Mouse (Mus musculus): ENCODE data around the gene Bag5.

Bag5 gene

DNA sequence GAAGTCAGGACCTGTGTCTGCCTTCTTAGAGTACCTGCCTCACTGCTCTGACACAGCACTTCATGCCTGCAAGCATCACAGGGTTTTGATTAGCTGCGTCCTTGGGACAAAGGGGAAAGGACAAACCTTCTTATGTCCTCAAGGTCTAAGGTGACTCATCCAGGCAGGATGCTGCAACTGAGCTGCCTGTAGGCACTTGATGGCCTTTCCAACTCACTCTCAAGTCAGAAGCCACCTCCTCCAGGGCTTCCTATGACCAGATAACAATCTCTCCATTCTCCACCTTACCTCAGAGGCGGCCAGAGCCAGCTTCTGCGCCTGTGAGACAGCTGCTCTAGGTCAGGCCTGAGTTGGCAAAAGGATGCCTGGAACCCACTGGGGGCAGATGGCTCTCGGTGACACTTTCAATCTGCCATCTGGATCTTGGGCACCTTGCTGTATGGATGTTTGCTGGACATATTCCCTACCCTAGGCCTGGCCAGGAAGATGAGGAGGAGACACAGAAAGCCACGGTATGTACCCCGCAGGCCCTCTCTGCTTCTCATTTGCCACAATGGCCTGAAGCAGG is 14.6 kb downstream of the Bag5 start:
- no peak for DNase-seq (ENCODE audit: low read depth, low spot score)

DNA sequence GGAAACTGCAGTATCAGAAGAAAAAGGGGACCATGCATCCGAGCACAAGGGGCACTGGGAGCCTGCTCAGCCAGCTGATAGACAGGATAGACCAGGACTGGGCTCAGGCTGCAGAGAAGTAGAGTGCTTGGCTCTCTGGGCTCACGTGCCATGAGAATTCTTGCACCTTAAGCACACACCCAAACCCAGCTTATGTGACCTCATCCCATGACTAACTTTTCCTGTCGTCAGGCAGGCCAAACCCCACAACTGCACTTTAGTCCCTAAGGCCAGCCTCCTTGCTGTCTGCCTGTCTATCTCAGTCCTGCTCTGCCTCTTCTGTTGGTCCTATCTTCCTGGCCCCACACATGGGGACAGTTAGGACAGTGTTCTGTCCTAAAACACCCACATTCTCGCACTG is 15.3 kb downstream of the Bag5 start:
- no peak for DNase-seq (ENCODE audit: low read depth, low spot score)

DNA sequence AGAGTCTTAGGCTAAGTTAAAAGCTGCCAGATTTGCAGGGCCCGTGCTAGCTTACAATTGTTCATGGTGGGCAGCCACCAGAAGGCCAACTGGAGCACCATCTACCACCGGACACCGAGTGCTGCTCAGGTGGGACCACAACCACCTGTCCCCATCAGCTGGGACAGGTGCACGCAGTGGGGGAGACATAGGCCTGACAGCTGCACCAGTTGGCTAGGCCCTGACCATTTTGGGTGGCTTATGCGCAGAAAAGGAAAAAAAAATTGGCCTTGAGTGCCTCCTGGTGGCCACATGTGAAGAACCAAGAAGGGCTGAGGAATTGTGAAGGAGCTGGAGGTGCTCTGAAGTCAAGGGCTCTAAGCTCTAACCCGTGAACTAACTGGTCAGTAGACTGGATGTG is 16.8 kb downstream of the Bag5 start:
- peak; percentile 86 for DNase-seq (ENCODE audit: low read depth, low spot score)

DNA sequence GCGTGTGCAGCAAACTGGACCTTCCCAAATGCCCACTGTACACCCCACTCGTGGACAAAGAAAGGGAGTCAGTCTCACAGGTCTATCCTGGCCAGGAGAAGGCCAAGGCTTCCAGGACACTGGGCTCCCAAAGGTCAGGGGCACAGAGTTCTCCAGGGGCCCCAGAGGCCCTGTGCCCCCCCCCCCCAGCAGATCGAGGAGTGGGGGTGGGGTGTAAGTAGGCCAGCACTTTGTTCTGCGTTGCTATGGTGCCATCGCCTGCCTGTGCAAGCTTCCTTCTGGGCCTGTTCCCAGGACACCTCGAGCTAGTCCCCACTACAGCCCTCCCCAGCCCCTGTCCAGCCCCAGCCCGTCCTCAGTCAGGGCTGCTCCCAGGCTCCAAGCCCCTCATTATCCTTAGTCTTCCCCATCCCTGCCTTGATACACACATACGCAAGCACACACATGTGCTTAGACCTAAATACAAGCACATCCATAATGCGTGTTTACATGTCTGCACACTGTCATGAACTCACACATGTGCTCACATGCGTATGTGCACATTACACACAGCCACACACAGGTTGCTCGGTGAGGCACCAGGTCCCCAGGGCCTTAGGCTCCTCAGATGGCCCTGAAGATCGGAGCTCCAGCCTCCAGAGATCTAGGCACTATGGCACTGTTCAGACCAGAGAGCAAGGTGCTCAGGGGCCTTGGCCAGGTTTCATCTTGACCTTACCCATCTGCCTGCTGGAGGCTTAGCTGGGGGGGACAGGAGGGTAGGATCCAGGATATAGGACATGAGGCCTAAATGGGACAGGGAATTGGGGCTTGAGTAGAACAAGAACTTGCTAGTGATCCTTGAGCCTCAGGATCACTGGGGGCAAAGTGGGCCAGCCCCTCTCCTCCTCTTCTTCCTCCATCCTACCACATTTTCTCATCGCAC is 17.9 kb downstream of the Bag5 start:
- no peak for DNase-seq (ENCODE audit: low read depth, low spot score)

DNA sequence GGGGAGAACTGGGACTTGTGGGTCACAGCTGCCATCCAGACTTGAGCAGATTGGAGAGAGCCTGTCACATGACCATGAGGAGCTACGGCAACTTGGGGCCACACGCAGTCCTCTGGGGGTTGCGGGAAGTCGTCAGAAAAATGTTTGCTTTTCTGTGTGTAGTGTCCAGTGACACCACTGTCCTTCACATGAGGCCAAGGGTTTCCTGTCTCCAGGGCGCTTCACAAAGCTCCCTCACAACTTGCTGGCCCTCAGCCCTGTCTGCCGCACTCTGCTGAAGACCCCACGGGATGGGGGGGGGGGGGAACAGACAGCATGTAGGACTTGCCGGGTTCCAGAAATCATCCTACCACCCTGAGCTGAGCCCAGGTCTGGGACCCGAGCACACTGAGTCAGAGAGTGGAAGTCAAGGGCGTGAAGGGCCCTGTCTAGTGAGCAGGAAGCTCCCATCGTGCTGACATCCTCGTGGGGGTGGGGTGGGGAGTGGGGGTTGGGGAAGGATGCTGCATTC is 18.7 kb downstream of the Bag5 start:
- no peak for DNase-seq (ENCODE audit: low read depth, low spot score)

DNA sequence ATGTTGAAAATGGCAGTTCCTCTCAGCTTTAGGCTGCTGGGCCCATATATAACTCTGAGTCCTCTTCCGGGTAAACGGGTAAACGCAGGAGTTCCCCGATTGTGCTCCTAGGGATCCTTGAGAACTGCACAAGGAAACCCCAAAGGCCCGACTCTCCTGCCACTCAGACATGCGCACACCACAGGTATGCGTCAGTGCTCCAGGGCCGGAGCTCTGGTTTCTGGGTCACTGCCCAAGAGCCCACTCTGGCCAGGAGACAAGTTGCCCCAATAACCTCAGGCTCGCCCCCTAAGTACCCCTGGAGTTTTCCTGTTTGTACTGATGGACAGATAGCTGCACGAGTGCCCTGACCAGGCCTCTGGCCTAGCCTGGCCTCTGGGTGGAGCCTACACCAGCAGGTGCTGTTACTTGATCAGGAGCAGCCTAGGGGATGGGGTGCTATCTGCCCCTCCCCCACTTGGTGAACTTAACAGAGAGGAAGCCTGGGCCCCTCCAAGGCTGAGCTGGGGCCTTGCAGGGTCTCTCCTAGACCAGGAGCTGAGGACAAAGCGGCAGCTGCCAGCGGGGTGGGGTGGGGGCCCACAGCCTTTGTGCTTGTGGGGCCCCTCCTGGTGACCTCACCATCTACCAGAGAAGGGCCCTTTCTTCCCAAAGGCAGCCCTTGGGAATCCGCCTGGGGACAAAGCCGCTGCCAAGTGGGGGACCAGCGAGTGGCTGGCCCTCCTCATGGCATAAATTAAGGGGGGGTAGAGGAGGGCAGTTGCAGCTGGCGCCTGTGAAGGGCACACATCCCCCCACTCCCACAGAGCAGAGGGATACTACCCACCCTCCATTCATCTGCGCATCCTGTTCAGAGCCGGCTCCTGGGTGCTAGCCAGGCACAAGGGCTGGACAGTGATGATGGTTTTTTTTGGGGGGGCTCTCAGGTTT is 19.5 kb downstream of the Bag5 start:
- DNase-seq (ENCODE audit: low read depth, low spot score), result no peak

DNA sequence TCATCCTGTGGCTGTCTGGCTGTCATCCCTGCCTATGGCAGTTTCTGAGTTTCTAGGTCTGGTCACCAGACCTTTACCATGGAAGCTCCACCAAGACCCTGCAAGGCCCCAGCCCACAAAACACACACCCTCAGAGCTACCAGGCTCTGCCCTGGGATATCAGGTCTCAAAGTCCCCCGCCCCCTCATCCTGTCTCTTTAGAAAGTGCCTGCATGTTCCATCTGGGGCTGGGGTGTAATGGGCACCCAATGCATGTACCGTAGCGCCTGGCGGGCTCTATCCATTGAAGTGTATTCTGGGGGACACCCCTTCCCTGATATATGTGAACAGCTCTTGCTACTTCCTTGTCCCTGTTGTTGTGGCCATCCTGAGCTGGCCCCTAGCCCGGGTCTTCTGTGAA is 20.2 kb downstream of the Bag5 start:
- DNase-seq (ENCODE audit: low read depth, low spot score), result no peak

DNA sequence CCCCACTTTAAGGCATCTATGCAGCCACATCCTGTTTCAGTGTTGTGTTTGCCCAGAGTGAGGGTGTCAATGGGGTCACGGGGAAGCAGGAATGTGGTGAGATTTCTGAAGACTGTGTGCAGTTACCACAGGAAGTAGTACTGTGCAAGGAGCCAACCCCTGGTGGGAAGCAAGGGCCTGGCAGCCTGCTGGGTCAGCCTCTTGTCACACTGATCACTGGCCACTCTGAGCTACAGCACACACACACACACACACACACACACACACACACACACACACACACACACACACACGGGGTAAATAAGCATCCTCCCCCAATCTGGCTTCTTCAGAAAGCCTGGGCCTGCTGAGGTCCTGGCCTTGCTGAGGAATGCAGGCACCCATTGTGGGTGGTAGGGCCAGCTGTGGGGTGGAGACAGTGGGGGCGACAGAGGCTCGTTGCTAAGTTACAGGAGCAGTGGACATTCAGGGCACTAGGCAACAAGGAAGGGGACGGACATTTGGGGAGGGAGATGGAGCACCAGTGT is 21.6 kb downstream of the Bag5 start:
- no peak for DNase-seq (ENCODE audit: low read depth, low spot score)

DNA sequence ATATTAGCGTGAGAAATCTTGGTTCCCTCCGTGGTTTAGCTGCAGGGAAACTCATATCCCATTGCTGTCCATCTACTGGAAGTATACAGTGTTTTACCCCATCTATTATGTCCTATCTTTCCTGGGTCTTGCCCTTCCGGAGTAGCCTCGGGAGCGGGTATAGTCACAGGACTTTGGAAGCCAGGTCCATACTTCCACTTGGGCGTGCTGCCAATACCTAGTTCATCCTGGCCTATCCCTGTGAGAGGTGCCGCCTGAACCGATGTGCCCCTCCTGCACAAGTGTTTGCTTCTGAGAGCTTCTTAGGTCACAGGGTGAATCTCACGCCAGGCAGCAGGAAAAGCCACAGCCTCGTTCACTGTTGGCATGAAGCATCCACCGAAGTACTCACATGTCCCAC is 23.6 kb downstream of the Bag5 start:
- no peak for DNase-seq (ENCODE audit: low read depth, low spot score)

DNA sequence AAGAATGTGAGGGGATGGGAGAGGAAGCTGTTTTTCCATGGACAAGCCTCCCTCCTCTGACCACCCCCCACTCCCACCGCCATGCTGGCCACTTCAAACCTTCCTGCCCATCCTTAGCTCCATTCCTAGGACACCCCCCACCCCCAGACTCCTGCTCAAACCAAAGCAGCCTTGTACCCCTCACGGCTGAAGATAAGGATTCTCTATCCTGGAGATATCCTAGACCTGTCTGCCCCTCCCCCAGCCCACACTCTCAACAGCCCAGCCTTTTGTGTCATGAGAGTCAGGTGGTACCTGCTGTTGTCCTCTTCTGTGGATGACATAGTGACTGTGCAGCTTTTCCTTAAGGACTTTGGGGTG is 25.0 kb downstream of the Bag5 start:
- no peak for DNase-seq (ENCODE audit: low read depth, low spot score)

DNA sequence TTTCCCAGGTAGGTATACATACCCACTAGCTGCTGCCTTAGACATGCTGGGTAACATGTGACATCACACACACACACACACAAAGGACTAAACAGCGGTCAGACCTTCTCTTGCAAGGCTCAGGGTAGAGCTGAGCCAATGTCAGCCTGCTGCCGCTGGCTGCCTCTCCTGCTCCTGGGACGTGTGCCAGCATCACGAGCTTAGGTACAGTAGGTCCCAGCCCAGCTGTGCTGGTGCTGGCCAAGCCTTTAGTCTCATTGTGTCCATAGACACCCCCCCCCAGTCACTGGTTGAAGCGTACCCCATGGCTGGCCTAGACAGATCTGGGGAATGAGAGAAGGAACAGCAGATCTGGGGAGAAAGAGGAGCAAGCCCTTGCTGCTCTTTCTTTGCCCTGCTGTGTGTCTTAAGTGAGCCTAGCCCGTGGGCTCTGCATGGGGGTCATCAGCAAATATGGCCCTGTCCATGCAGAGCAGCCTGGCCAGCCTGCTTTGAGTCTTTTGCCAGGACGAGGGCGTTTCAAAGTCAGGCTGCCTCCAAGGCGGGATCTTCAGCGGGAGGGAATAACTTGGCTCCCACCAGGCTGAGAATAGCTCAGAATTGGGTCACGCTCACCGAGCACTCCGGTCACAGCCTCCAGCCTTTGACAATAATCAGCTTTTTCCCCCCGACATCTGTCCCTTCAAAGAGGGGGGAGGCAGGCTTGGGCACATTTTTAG is 25.5 kb downstream of the Bag5 start:
- no peak for DNase-seq (ENCODE audit: low read depth, low spot score)

DNA sequence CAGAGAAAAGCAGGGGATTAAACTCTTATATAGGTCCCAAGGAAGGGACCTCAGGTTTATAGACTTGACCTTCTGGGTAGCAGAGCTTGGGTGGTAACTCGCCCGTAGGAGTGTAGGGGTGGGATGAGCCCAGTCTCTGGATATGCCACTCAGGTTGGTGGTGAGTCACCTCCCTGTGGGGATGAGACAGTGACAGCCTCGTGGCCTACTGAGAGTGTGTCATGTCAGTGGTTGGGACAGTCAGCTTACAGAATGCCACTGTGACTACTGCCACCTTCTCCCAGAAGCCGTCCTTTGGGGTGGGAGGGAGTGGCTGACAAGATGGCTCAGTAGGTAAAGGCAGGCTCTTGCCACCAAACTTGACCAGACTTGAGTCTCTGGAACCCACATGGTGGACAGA is 26.7 kb downstream of the Bag5 start:
- DNase-seq (ENCODE audit: low read depth, low spot score), result no peak

DNA sequence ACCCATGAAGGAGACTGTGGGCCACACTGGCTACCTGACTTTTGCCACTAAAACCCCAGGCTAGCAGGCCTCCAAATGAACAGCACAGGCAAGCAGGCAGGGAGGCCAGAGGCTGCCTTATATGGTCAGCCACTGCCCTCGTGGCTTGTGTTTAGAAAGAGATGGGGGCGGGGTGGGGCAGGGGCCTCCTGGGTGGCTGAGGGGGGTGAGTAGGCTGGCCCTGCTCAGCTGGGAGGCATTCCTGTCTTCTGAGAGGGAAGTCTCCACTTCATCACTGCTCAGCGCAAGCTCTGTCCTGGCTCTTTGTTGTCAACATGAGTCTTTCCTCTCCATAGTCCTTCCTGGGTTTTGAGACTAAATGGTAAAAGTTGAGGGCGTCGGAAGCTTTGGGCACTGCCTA is 30.3 kb downstream of the Bag5 start:
- no peak for DNase-seq (ENCODE audit: low read depth, low spot score)

DNA sequence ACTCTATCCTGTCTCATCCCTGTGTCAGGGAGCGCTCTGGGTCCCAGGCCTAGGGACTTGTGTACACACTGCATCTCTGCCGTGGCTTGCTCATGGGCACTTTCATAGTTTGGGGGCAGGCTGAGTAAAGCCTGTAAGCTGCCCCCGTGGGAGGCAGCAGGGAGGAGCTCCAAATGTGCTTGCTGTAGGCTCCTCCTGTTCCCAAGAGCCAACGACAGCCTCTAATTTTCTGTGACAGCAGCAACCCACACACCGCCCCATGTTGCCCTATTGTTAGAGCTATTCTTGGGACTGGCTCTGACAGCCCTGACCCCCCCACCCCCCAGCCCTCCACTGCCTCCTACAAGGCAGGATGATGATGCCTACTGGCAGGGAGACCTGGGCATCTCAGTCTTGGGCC is 31.1 kb downstream of the Bag5 start:
- DNase-seq (ENCODE audit: low read depth, low spot score), result no peak

DNA sequence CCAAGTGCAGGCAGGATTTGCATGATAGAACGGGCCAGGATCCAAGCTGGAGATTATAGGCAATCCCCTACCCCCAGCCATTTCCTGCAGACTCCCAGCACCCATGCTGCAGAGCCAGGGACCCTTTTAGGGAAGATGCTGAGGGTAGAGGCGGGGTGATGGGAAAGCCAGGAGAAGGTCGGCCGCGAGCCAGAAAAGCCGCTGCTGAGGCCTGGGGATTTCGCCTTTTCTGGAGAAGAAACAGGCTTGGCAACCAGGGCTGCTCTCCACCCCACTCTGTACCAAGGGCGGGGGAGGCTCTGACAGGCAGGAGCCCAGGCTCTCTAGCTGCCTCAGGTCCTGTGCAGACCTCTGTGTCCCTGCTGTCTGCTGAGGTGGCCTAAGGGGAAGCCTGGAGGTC is 31.8 kb downstream of the Bag5 start:
- DNase-seq (ENCODE audit: low read depth, low spot score), result no peak

DNA sequence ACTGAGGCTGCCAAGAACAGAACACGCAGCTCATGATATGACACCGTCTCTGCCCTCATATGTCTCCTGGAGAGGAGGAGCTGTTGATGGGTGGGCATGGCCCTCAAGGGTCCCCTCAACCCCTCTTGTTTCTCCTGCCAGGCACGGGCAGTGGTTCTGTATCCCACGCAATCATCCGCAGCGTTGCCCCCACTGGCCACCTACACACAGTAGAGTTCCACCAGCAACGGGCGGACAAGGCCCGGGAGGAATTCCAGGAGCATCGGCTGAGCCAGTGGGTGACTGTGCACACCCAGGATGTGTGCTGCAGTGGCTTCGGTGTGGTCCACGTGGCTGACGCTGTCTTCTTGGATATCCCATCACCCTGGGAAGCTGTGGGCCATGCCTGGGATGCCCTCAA is 32.4 kb downstream of the Bag5 start:
- no peak for DNase-seq (ENCODE audit: low read depth, low spot score)

DNA sequence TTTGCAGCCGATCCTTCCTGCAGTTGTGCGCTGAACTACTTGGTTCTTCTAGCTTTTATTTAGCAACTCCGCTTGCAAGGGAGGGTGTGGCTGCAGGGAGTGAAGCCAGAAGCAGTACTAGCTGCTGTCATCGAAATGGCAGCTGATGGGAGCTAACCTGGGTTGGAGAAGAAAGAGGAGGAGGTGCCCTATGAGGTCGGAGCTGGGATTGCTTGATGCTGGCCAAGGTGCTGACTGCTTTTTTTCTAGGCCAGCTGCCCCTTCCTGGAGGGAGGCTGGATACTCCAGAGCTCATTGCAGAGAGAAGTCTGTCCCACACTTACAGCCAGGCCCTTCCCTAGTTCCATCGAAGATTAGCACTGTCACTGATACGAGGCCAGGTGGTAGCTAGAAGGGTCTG is 34.1 kb downstream of the Bag5 start:
- peak; percentile 76 for DNase-seq (ENCODE audit: low read depth, low spot score)

DNA sequence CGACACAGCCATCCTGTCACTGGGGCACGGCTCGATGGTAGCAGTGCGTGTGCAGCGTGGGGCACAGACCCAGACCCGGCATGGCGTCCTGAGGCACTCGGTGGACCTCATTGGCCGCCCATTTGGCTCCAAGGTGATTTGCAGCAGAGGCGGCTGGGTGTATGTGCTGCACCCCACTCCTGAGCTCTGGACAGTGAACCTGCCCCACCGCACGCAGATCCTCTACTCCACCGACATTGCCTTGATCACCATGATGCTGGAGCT is 34.5 kb downstream of the Bag5 start:
- DNase-seq (ENCODE audit: low read depth, low spot score), result no peak

DNA sequence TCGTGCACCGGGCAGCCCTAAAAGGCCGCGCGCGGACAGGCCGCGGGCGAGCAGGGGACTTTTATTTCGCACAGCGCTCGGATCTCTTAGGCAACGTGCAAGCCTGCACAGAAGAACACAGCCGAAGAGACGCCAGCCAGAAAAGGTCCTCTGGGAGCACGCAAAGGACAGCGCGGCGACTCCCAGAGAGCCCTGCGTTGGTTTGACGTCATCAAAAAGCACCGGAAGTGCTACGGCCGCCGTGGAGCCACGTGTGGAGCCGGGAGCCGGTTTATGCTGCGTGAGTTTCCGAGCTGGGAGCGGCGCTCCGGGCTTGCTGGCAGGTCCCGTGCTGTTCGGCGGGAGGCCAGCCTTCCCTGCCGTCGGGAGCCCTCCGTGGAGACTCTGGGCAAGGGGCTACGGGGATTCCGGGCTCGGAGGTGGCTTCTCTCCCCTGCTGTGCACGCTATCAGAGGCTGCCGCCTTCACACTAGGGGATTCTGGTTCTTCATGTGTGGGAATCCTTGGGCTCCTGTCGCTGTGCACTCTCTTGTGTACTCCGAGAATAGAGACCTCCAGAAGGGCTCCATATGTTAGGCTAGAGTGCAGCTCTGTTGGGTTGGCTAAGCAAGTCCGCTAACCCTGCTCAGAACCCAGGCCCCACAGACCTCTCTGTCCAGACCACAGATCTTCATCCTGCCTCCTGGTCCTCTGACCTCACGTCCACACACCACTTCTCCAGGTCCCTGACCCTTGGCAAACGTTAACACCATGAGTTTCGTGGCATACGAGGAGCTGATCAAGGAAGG is 35.0 kb downstream of the Bag5 start, which contains the start of gene Trmt61a:
Trmt61a (plus strand) TSS at position 224 of the 788 bp plus-strand sequence.
- DNase-seq (ENCODE audit: low read depth, low spot score), result peak; percentile 94

DNA sequence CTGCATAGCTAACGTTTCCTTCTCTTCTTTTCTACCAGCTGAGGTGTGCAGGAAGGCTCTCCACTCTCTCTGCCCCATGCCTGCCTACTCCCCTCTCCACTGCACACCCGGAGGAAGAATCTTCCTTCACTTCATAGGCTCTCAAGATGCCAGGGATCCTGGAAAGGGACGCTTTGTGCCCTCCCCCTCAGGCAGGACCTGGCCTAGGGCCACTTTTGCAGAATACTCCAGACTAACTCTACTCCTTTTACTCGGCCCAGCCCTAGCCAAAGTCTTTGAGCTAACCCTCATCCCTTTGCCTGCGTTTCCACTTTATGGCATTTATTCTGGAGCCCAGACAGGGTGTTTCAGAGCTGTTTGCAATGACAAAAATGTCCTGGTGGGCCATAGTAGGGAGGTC is 35.6 kb downstream of the Bag5 start:
- DNase-seq (ENCODE audit: low read depth, low spot score), result no peak
